Mouse (Mus musculus): ENCODE data around the gene Leo1.
"Not testable (repeated sequence)": the region's sequence is repeated elsewhere in the genome, so short reads cannot be mapped to it uniquely, and the experiment has no call there.

The Leo1 gene

GRCm38 (mm10) chr9:75467581-75467980 lies 26.3 kb downstream of the Leo1 start:
- DNase-seq (ENCODE audit: low read depth, low spot score), result no peak

DNA sequence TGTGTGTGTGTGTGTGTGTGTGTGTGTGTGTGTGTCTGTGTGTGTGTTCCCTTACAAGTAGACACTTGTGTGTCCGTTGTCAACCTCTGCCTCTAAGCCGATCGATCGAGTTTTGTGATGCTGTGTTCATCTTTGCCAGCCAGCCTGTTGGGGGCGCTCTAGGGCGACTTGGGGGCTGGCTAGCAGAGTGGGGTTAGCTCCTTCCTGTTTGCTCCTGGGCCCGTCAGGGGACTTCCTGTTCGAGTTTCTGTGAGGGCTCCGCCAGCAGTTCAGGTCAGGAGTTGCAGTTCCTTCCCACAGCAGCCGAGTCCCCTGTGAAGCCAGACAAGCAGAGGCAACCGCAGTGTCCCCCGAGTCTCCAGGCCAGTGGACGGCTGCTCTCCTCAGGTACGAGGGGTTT lies 27.0 kb downstream of the Leo1 start:
- peak; percentile 57 for DNase-seq (ENCODE audit: low read depth, low spot score)

DNA sequence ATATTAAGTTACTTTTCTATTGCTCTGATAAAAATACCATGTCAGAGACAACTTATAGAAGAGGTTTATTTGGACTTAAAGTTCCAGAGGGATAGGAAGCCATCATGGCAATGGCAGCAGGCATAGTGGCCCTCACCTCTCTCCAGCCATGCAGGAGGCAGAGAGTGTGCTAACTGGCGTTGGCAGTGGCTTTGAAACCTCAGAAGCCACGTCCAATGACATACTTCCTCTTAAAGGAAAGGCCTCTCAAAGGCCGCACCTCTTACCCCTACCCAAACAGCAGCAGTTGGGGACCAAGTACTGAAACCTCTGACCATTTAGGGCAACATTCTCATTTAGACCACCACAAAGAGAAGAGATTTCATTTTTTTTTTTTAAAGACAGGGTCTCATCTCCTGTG lies 35.9 kb downstream of the Leo1 start:
- no peak for DNase-seq (ENCODE audit: low read depth, low spot score)

DNA sequence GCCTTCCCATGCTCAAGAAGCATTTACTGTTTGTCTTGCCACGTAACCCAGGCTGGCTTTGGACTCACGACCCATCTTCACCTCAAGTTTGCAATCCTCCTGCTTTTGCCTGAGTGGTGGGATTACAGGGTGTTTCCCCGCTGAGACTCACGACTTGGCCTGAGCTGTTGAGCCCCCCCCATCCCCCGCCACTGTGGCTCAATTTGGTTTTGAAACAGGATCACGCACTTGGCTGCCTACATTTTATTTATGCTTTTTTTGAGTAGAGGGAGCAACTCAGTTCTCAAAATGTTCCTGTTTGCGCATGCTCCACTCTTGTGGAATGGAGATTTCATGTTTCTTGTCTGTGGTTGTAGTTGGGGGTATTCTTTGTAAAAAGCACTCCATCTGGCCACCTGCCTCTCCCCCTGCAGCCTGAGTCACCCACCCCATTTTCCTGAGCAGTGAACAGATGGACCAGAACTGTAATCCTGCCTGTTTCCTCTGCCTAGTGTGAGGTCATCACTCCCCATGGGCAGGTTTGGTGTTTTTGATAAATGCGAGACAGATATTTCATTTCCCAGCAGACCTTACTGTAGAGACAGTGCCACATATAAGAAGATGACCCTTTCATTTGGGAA lies 37.9 kb downstream of the Leo1 start:
- DNase-seq (ENCODE audit: low read depth, low spot score), result no peak

DNA sequence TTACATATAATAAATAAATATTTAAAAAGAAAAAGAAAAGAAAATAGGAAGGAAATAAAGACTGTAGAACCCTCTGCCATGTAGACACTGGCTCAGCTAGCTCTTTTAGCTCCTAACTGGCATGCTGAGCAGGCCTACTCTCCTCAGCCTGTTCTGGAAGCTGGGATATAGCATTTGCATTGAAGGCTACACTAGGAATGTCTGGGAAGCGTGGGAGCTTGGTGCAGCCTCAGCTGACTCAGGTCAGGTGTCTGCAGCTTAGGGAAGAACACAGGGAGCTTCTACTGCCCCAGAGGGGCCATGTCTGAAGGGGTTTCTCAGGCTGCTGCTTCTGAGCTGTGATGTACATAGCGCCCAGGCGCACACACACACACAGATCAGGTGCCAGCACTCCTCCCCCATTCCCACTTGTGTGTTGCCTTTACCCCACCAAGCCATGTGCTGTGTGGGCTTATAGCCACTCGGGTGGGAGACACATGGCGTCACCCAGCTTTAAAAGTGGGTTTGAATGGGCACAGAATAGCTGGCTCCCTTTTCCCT lies 39.3 kb downstream of the Leo1 start:
- no peak for DNase-seq (ENCODE audit: low read depth, low spot score)

DNA sequence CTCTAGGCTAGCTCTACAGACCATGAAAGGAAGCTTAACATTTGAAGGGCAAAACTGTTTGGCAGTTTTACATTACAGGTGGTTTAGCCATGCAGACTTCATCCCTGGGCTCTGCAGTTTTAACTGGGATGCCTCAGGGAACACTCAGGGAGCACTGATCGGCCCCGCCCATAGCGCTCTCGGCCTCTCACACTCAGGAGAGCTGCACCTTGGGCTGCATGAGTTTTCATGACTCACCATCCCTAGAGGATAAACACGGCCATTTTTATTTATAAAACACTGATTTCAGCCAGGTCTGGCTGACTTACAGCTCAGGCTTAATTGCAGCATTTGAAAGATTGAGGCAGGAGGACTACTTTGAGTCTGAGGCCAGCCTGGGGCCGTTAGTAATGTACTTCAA lies 43.9 kb downstream of the Leo1 start:
- DNase-seq (ENCODE audit: low read depth, low spot score), result no peak

- DNase-seq (ENCODE audit: low read depth, low spot score), result not testable (repeated sequence)
Observed at GRCm38 (mm10) chr9:75488255-75488654, 46.9 kb downstream of the Leo1 start.

- no peak for DNase-seq (ENCODE audit: low read depth, low spot score)
Observed at GRCm38 (mm10) chr9:75494407-75495005, 53.2 kb downstream of the Leo1 start.

GRCm38 (mm10) chr9:75495945-75496344 lies 54.6 kb downstream of the Leo1 start:
- DNase-seq (ENCODE audit: low read depth, low spot score), result no peak

DNA sequence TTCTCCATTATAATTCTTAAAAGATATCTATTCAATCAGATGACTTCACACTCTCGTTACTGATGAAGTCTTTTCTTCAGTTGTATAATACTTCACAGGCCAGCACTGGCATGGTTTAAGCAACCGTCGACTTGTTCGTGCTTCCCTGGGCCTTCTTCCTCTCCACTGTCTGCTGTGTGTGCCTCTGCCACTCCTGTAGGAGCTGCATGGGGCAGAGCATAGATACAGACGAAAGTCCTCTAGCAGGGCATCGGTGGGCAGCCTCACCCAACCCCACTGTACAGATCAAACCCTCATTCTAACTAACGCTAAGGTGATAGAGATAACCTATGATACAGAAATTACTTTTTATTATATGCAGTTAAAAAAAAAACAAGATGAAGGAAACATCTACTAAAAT lies 57.2 kb downstream of the Leo1 start:
- no peak for DNase-seq (ENCODE audit: low read depth, low spot score)

DNA sequence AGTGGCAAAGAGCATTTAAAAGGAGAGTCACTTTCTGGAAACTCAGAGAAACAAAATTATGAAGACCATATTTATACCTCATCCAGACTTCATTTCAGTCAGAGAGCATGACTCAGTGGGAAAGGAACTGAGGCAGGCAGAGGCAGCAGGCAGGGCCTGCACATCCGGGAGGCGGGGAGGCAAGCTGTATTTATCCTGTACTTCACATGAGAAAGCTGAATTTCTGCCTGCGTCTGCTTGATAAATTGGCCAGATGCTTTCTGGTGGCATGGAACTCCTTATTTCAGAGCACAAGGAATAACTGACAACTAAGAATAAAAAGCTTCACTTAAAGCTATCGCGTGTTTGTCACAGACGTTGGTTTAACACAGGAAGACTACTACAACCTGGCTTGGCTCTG lies 63.0 kb downstream of the Leo1 start:
- no peak for DNase-seq (ENCODE audit: low read depth, low spot score)

- DNase-seq (ENCODE audit: low read depth, low spot score), result no peak
Observed at GRCm38 (mm10) chr9:75511236-75511939, 70.1 kb downstream of the Leo1 start.

- DNase-seq (ENCODE audit: low read depth, low spot score), result peak; percentile 74
Observed at GRCm38 (mm10) chr9:75515464-75516113, 74.3 kb downstream of the Leo1 start.

Data from CD4-positive, CD25-positive, alpha-beta regulatory T cell, adult 2 months (primary cell).